23 mouse cellular contexts compared by ENCODE assay signal in the genomic region with DNA sequence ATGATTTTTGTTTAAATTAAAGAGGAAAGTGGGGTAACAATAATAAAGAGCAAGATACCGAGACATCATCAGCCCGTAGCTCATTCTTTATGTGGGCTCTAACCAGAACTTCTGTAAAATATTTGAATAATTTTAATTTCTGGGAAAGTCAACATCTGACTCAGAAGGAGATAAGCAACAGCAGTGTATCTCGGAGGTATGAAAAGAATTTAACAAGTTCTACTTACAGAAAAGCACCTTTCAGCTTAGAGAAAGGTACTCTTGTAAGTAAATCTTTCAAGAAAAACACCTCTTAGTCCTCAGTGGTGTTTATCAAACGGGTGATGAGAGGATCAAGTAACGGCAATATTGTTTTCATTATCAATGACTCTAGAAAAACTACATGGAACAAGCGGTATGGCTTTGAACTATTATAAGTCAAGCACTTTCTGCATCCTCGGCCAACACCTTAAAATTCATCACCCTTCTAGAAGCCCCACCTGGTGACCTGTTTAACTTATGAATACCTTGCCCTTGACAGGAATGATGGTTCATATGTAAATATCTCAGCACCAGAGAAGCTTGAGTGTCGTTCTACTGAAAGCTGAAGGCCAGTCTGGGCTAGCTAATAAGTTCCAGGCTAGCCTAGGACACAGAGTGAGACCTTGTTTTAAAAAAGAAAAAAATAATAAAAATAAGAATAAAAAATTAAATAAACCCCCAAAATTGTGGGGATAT. TPM values are rescaled to one million over a fixed set of nuclear protein-coding genes. Genes with fewer than 3 reads are reported as not detected.
DNase-seq lines count a peak whose midpoint lies in the region; ATAC-seq and TF ChIP-seq lines count a peak whose summit lies in the region.
"Had no signal": no experiment of that assay in that cellular context is flagged by ENCODE, and none has a peak within 500 bp of the region (broad histone marks: within the 10 kb centered on the region; RNA-seq: fewer than 3 reads in every experiment).

No protein-coding gene starts in this region.

- peak overlapping the region; percentile 15; the same call in 1 of the 2 replicates for H3K27ac ChIP-seq in lung, embryonic 15.5 days
- H3K27ac ChIP-seq in lung, postnatal 0 days (ENCODE audit: low read length): no peak overlapping the region
- H3K27ac ChIP-seq: embryonic facial prominence, embryonic 10.5 days; embryonic facial prominence, embryonic 12.5 days; forebrain, embryonic 13.5 days; forebrain, embryonic 15.5 days had no signal

- peak; percentile 95 for TF ChIP-seq EP300 in lung, postnatal 0 days (IDR thresholded peaks at IDR 0.05)

- no peak overlapping the region for H3K4me2 ChIP-seq in lung, embryonic 15.5 days
- no peak overlapping the region for H3K4me2 ChIP-seq in lung, postnatal 0 days (replicated peaks; ENCODE audit: low read depth, low read length)
- H3K4me2 ChIP-seq: embryonic facial prominence, embryonic 12.5 days; forebrain, embryonic 13.5 days; forebrain, embryonic 15.5 days had no signal

- H3K9ac ChIP-seq in lung, embryonic 15.5 days: no peak overlapping the region
- no peak overlapping the region for H3K9ac ChIP-seq in lung, postnatal 0 days (replicated peaks; ENCODE audit: low read depth)
- H3K9ac ChIP-seq: embryonic facial prominence, embryonic 12.5 days; forebrain, embryonic 13.5 days; forebrain, embryonic 15.5 days; forebrain, postnatal 0 days had no signal

- H3K4me3 ChIP-seq in lung, embryonic 15.5 days: no peak overlapping the region
- H3K4me3 ChIP-seq in lung, postnatal 0 days (ENCODE audit: low read depth, low read length): no peak overlapping the region
- H3K4me3 ChIP-seq: embryonic facial prominence, embryonic 10.5 days; embryonic facial prominence, embryonic 12.5 days; forebrain, embryonic 13.5 days; forebrain, embryonic 15.5 days had no signal

- WGBS in lung, embryonic 15.5 days: 48% methylated on average over 8 of the region's 8 CpGs
- WGBS in lung, postnatal 0 days: 50% methylated on average over 8 of the region's 8 CpGs

- H3K9me3 ChIP-seq in lung, embryonic 15.5 days: no peaks in the 10 kb centered on the region
- H3K9me3 ChIP-seq in lung, postnatal 0 days (ENCODE audit: low read length): no peaks in the 10 kb centered on the region
- H3K9me3 ChIP-seq: embryonic facial prominence, embryonic 10.5 days; embryonic facial prominence, embryonic 12.5 days; forebrain, embryonic 13.5 days; forebrain, embryonic 15.5 days had no signal

- ATAC-seq in lung, embryonic 15.5 days (ENCODE audit: borderline replicate concordance, extremely low read depth, low FRiP score, low TSS enrichment): no peak
- ATAC-seq in lung, postnatal 0 days: peak; percentile 64
- ATAC-seq: activated CD4-positive, CD25-positive, alpha-beta regulatory T cell, adult 4 months; forebrain, embryonic 13.5 days; forebrain, embryonic 15.5 days; forebrain, postnatal 0 days; Patski had no signal

- H3K27me3 ChIP-seq in lung, embryonic 15.5 days: no peaks in the 10 kb centered on the region
- H3K27me3 ChIP-seq in lung, postnatal 0 days (replicated peaks; ENCODE audit: insufficient read depth, low read length): no peaks in the 10 kb centered on the region
- H3K27me3 ChIP-seq: embryonic facial prominence, embryonic 12.5 days; forebrain, embryonic 13.5 days; forebrain, embryonic 15.5 days; Patski had no signal

- no peaks in the 10 kb centered on the region for H3K4me1 ChIP-seq in lung, embryonic 15.5 days
- no peaks in the 10 kb centered on the region for H3K4me1 ChIP-seq in lung, postnatal 0 days (ENCODE audit: insufficient read depth, low read depth, low read length)
- H3K4me1 ChIP-seq: embryonic facial prominence, embryonic 10.5 days; embryonic facial prominence, embryonic 12.5 days; forebrain, embryonic 13.5 days; forebrain, embryonic 15.5 days had no signal

- no peak for DNase-seq in lung, postnatal 10 days
- DNase-seq in lung, postnatal 0 days (ENCODE audit: low spot score): peak; percentile 33
- no peak for DNase-seq in lung, postnatal 36 days
- peak; percentile 16 for DNase-seq in ZHBTc4 (ENCODE audit: low read depth, low spot score)
- DNase-seq in retina, postnatal 1 day: no peak
- DNase-seq: adrenal gland, adult 8-10 months; adrenal gland, postnatal 14 days; adrenal gland, postnatal 36 days; B cell, adult 2 months; cerebellum, adult 11-12 months; cerebellum, adult 2 months; cerebellum, adult 9-10 months; cerebellum, postnatal 10 days; cerebellum, postnatal 25 days; forebrain, postnatal 0 days had no signal

- H3K36me3 ChIP-seq in lung, embryonic 15.5 days: no peaks in the 10 kb centered on the region
- no peaks in the 10 kb centered on the region for H3K36me3 ChIP-seq in lung, postnatal 0 days (ENCODE audit: insufficient read depth, low read length)
- H3K36me3 ChIP-seq: embryonic facial prominence, embryonic 10.5 days; embryonic facial prominence, embryonic 12.5 days; forebrain, embryonic 15.5 days; G1E had no signal

- TF ChIP-seq CTCF in lung, postnatal 0 days (IDR thresholded peaks at IDR 0.05): no peak

RNA-seq across cellular contexts. Expression of a gene that starts 57.7 kb away (rescaled TPM):
- polyA plus RNA-seq in lung, embryonic 15.5 days (2015; fragmentation: Nextera tagmentation; extraction: Ambion mirVana): 20.4 and 23.9 TPM in 2 replicates
- 57.4 and 93.5 TPM in 2 replicates for polyA plus RNA-seq in lung, postnatal 0 days (2015; fragmentation: Nextera tagmentation; extraction: Ambion mirVana)
- polyA plus RNA-seq: Patski had no signal

Comparison
In these comparisons a context has a peak if more than half of its experiments do, and no peak if none do; other contexts are left out.
1. DNase-seq: peak in lung, postnatal 0 days (single experiment) and ZHBTc4 (single experiment); none in lung, postnatal 10 days (single experiment), lung, postnatal 36 days (single experiment) and retina, postnatal 1 day (single experiment).